In genomic region chr11:50223783-50224662, GRCm38 (mm10) we compare ENCODE assay signal across 8 mouse cellular contexts. TPM values are rescaled to one million over a fixed set of nuclear protein-coding genes. Genes with fewer than 3 reads are reported as not detected.
A peak's percentile ranks its signal among the peaks of the same experiment; 100 is the strongest.
DNase-seq lines count a peak whose midpoint lies in the region; ATAC-seq lines count a peak whose summit lies in the region.

No protein-coding gene starts in this region.

- H3K4me1 ChIP-seq in lung, embryonic 16.5 days (replicated peaks; ENCODE audit: control insufficient read depth, insufficient read depth, low read length): peaks cover 23% of the 10 kb centered on the region
- peaks cover 41% of the 10 kb centered on the region for H3K4me1 ChIP-seq in hindbrain, embryonic 16.5 days (ENCODE audit: control insufficient read depth, insufficient read depth, low read depth, low read length)
- H3K4me1 ChIP-seq in midbrain, embryonic 12.5 days: peaks cover 33% of the 10 kb centered on the region

- no peaks in the 10 kb centered on the region for H3K36me3 ChIP-seq in lung, embryonic 16.5 days (ENCODE audit: control insufficient read depth, insufficient read depth, low read length)
- no peaks in the 10 kb centered on the region for H3K36me3 ChIP-seq in hindbrain, embryonic 16.5 days (ENCODE audit: control insufficient read depth, insufficient read depth, low read length)
- no peaks in the 10 kb centered on the region for H3K36me3 ChIP-seq in midbrain, embryonic 12.5 days

- H3K27ac ChIP-seq in lung, embryonic 16.5 days (ENCODE audit: low read length): peak overlapping the region; percentile 82
- peak overlapping the region; percentile 94 for H3K27ac ChIP-seq in hindbrain, embryonic 16.5 days (ENCODE audit: low read depth, low read length)
- H3K27ac ChIP-seq in midbrain, embryonic 12.5 days (replicated peaks): peak overlapping the region; percentile 90

- no peaks in the 10 kb centered on the region for H3K9me3 ChIP-seq in lung, embryonic 16.5 days (ENCODE audit: control insufficient read depth, low read length)
- H3K9me3 ChIP-seq in hindbrain, embryonic 16.5 days (ENCODE audit: control insufficient read depth, low read length): no peaks in the 10 kb centered on the region
- H3K9me3 ChIP-seq in midbrain, embryonic 12.5 days: no peaks in the 10 kb centered on the region

- H3K4me3 ChIP-seq in lung, embryonic 16.5 days (ENCODE audit: low read length): peak overlapping the region; percentile 85
- peak overlapping the region; percentile 91 for H3K4me3 ChIP-seq in hindbrain, embryonic 16.5 days (ENCODE audit: low read length)
- H3K4me3 ChIP-seq in midbrain, embryonic 12.5 days: peak overlapping the region; percentile 96

- peak; percentile 24 for DNase-seq in cerebellum, adult 11-12 months
- no peak for DNase-seq in cerebellum, postnatal 25 days
- no peak for DNase-seq in lung, postnatal 36 days
- DNase-seq in yolk sac, embryonic 10.5 days (ENCODE audit: low spot score): no peak
- no peak for DNase-seq in layer of hippocampus, postnatal 36 days

- ATAC-seq in lung, embryonic 16.5 days (ENCODE audit: low read depth): no peak
- ATAC-seq in hindbrain, embryonic 16.5 days: peak; percentile 16
- 0 out of 2 replicates have a peak, but pooled peaks have one; percentile 1 for ATAC-seq in midbrain, embryonic 12.5 days (ENCODE audit: low FRiP score, low read depth)

- WGBS in lung, embryonic 16.5 days: 7% methylated on average over 17 of the region's 17 CpGs
- 3% methylated on average over 17 of the region's 17 CpGs for WGBS in hindbrain, embryonic 16.5 days
- 7% methylated on average over 17 of the region's 17 CpGs for WGBS in midbrain, embryonic 12.5 days

- H3K9ac ChIP-seq in lung, embryonic 16.5 days (ENCODE audit: low read length): peak overlapping the region; percentile 94
- peak overlapping the region; percentile 98 for H3K9ac ChIP-seq in hindbrain, embryonic 16.5 days (ENCODE audit: low read depth, low read length)
- H3K9ac ChIP-seq in midbrain, embryonic 12.5 days (replicated peaks): peak overlapping the region; percentile 98

- H3K4me2 ChIP-seq in lung, embryonic 16.5 days (ENCODE audit: low read depth, low read length): peak overlapping the region; percentile 69
- peak overlapping the region; percentile 93 for H3K4me2 ChIP-seq in hindbrain, embryonic 16.5 days (ENCODE audit: low read length)
- H3K4me2 ChIP-seq in midbrain, embryonic 12.5 days (replicated peaks): peak overlapping the region; percentile 91

- no peaks in the 10 kb centered on the region for H3K27me3 ChIP-seq in lung, embryonic 16.5 days (ENCODE audit: control insufficient read depth, insufficient read depth, low read depth, low read length)
- H3K27me3 ChIP-seq in hindbrain, embryonic 16.5 days (replicated peaks; ENCODE audit: control insufficient read depth, insufficient read depth, low read length): no peaks in the 10 kb centered on the region
- peaks cover 19% of the 10 kb centered on the region for H3K27me3 ChIP-seq in midbrain, embryonic 12.5 days

RNA-seq across cellular contexts. Expression of gene Mgat4b, which starts 13.3 kb away (rescaled TPM):
- polyA plus RNA-seq in lung, embryonic 16.5 days (2015; fragmentation: Nextera tagmentation; extraction: Ambion mirVana): 5.8 and 7.3 TPM in 2 replicates
- 15.6 and 30.9 TPM in 2 replicates for polyA plus RNA-seq in hindbrain, embryonic 16.5 days (2015; fragmentation: Nextera tagmentation; extraction: Ambion mirVana)
- polyA plus RNA-seq in midbrain, embryonic 12.5 days (2016; fragmentation: Nextera tagmentation; extraction: Ambion mirVana): 40.7 and 45.6 TPM in 2 replicates
- total RNA-seq in layer of hippocampus, postnatal 36 days (2021): 100 to 1,000 TPM in 1 of 2 experiments, 10 to 100 TPM in 1; 91.1 to 102 TPM

RNA-seq across cellular contexts. Expression of gene Sqstm1, which starts 13.4 kb away (rescaled TPM):
- 257 and 295 TPM in 2 replicates for polyA plus RNA-seq in lung, embryonic 16.5 days (2015; fragmentation: Nextera tagmentation; extraction: Ambion mirVana)
- 448 and 480 TPM in 2 replicates for polyA plus RNA-seq in hindbrain, embryonic 16.5 days (2015; fragmentation: Nextera tagmentation; extraction: Ambion mirVana)
- 193 and 203 TPM in 2 replicates for polyA plus RNA-seq in midbrain, embryonic 12.5 days (2016; fragmentation: Nextera tagmentation; extraction: Ambion mirVana)
- 100 to 1,000 TPM; 426 to 430 TPM for total RNA-seq in layer of hippocampus, postnatal 36 days (2021)

RNA-seq across cellular contexts. Expression of gene Ltc4s, which starts 14.4 kb away (rescaled TPM):
- polyA plus RNA-seq in lung, embryonic 16.5 days (2015; fragmentation: Nextera tagmentation; extraction: Ambion mirVana): 2.7 and 3.6 TPM in 2 replicates
- polyA plus RNA-seq in hindbrain, embryonic 16.5 days (2015; fragmentation: Nextera tagmentation; extraction: Ambion mirVana): 2.2 and 3.4 TPM in 2 replicates
- polyA plus RNA-seq in midbrain, embryonic 12.5 days (2016; fragmentation: Nextera tagmentation; extraction: Ambion mirVana): 0.85 and 1.3 TPM in 2 replicates
- 1 to 10 TPM; 5.1 to 8.7 TPM for total RNA-seq in layer of hippocampus, postnatal 36 days (2021)

RNA-seq across cellular contexts. Expression of gene Mrnip, which starts 49.8 kb away (rescaled TPM):
- 16.1 and 19.5 TPM in 2 replicates for polyA plus RNA-seq in lung, embryonic 16.5 days (2015; fragmentation: Nextera tagmentation; extraction: Ambion mirVana)
- 33.2 and 39.1 TPM in 2 replicates for polyA plus RNA-seq in hindbrain, embryonic 16.5 days (2015; fragmentation: Nextera tagmentation; extraction: Ambion mirVana)
- polyA plus RNA-seq in midbrain, embryonic 12.5 days (2016; fragmentation: Nextera tagmentation; extraction: Ambion mirVana): 23.3 and 24.2 TPM in 2 replicates
- 10 to 100 TPM; 13.0 to 14.2 TPM for total RNA-seq in layer of hippocampus, postnatal 36 days (2021)
